24 mouse cellular contexts compared by ENCODE assay signal in the genomic region with DNA sequence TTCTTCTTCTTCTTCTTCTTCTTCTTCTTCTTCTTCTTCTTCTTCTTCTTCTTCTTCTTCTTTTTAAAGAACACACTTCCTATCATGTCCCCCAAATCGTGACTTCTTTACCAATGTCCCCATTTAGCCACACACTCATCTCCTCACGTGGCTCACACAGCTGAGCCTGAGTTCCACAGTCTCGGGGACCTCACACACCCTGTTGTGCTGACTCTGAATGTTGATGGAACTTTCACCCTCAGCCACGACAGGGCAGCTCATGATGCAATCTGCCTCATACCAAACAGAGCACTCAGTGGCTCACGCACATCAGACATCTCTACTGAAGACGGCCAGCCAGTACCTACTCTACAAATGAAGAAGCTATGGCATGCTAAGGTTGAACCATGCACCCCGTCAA.
DNase-seq lines count a peak whose midpoint lies in the region; ATAC-seq and TF ChIP-seq lines count a peak whose summit lies in the region.
"Had no signal": no experiment of that assay in that cellular context is flagged by ENCODE, and none has a peak within 500 bp of the region (broad histone marks: within the 10 kb centered on the region; RNA-seq: fewer than 3 reads in every experiment).

No protein-coding gene starts in this region.

- no peak for TF ChIP-seq POLR2A in CH12.LX (IDR thresholded peaks at IDR 0.05; ENCODE audit: low read depth, low read length)
- TF ChIP-seq POLR2A in lung, adult 2 months (IDR thresholded peaks at IDR 0.05; ENCODE audit: borderline replicate concordance, extremely low read depth, low read depth, low read length) = no peak

- peak; percentile 93 for ATAC-seq in liver, postnatal 0 days
- ATAC-seq: activated CD4-positive, CD25-positive, alpha-beta regulatory T cell, adult 4 months; CD4-positive, CD25-positive, alpha-beta regulatory T cell, adult 4 months; forebrain, embryonic 16.5 days; hindbrain, embryonic 16.5 days; Patski had no signal

- H3K9me3 ChIP-seq in CH12.LX (replicated peaks; ENCODE audit: low read length) = no peaks in the 10 kb centered on the region
- H3K9me3 ChIP-seq in liver, postnatal 0 days (ENCODE audit: low read length) = no peaks in the 10 kb centered on the region
- H3K9me3 ChIP-seq: embryonic facial prominence, embryonic 12.5 days; hindbrain, embryonic 12.5 days had no signal

- in situ Hi-C loops in CH12.LX (cut with MboI; ENCODE audit: low pct_ligation_motif_present, low pct_unique_long_range_greater_than_20kb, low sequenced_read_pairs) = loop anchor here (5.0 kb wide), 1 partner anchor 41 kb away; no protein-coding TSS in a partner anchor

- H3K4me1 ChIP-seq in CH12.LX (ENCODE audit: control insufficient read depth in 1 of 2, insufficient read depth in 2 of 2) = peaks cover 53 to 84% of the 10 kb centered on the region in 2 experiments
- peaks cover 3% of the 10 kb centered on the region; the same call in 1 of the 2 replicates for H3K4me1 ChIP-seq in liver, postnatal 0 days (ENCODE audit: insufficient read depth)
- no peaks in the 10 kb centered on the region; the same call in 1 of the 2 replicates for H3K4me1 ChIP-seq in lung, adult 2 months (ENCODE audit: control insufficient read depth, insufficient read depth, low read length)

- H3K4me2 ChIP-seq in CH12.LX (ENCODE audit: insufficient read depth, low read depth, poor library complexity, severe bottlenecking) = no peak overlapping the region
- no peak overlapping the region for H3K4me2 ChIP-seq in liver, postnatal 0 days (ENCODE audit: low read depth, low read length)
- H3K4me2 ChIP-seq: embryonic facial prominence, embryonic 12.5 days; hindbrain, embryonic 12.5 days had no signal

- H3K9ac ChIP-seq in CH12.LX (ENCODE audit: insufficient read depth, low read depth) = no peak overlapping the region
- H3K9ac ChIP-seq in liver, postnatal 0 days (replicated peaks) = no peak overlapping the region
- H3K9ac ChIP-seq: embryonic facial prominence, embryonic 12.5 days; hindbrain, embryonic 12.5 days had no signal

- WGBS in liver, postnatal 0 days (ENCODE audit: insufficient replicate concordance) = 41% methylated on average over 7 of the region's 7 CpGs
- WGBS in lung, adult 2 months = 67% methylated on average over 7 of the region's 7 CpGs

- no peaks in the 10 kb centered on the region for H3K27me3 ChIP-seq in CH12.LX (replicated peaks)
- H3K27me3 ChIP-seq in liver, postnatal 0 days (ENCODE audit: insufficient read depth, low read length) = no peaks in the 10 kb centered on the region
- H3K27me3 ChIP-seq: hindbrain, embryonic 12.5 days; Patski had no signal

- no peak overlapping the region for H3K4me3 ChIP-seq in CH12.LX (replicated peaks in 1 of 3; ENCODE audit: low read depth in 2 of 3, low read length in 2 of 3, poor library complexity in 1 of 3)
- H3K4me3 ChIP-seq in liver, postnatal 0 days (ENCODE audit: low read depth, low read length) = no peak overlapping the region
- no peak overlapping the region for H3K4me3 ChIP-seq in lung, adult 2 months (replicated peaks; ENCODE audit: extremely low read depth, low read depth, low read length)
- H3K4me3 ChIP-seq: embryonic facial prominence, embryonic 12.5 days; hindbrain, embryonic 12.5 days had no signal

- TF ChIP-seq EP300 in CH12.LX (IDR thresholded peaks at IDR 0.05; ENCODE audit: low read length) = no peak
- TF ChIP-seq EP300 in liver, postnatal 0 days (IDR thresholded peaks at IDR 0.05; ENCODE audit: low read depth) = no peak

- dilution Hi-C loops in CH12.LX (cut with MboI; ENCODE audit: extremely low pct_ligation_motif_present, extremely low pct_unique_long_range_greater_than_20kb, low sequenced_read_pairs) = no loop called here

- DNase-seq in gastrocnemius, adult 18-20 months (ENCODE audit: low spot score) = peak; percentile 18
- no peak for DNase-seq in gastrocnemius, postnatal 4 days (ENCODE audit: low spot score in 2 of 2)
- peak; percentile 53 for DNase-seq in layer of hippocampus, adult 9-11 months
- DNase-seq in layer of hippocampus, adult 9-10 months (ENCODE audit: low spot score) = no peak
- no peak for DNase-seq in CH12.LX (ENCODE audit: extremely low read depth)
- peak; percentile 46 for DNase-seq in liver, postnatal 0 days
- no peak for DNase-seq in left cerebral cortex, adult 9 months (ENCODE audit: low spot score in 2 of 2)
- no peak for DNase-seq in lung, adult 2 months
- DNase-seq: adrenal gland, adult 2 months; adrenal gland, postnatal 25 days; B cell, adult 2 months; cerebellum, adult 11-12 months; cerebellum, adult 9-10 months; cerebellum, postnatal 25 days; gastrocnemius, postnatal 14 days; heart, postnatal 10 days; heart, postnatal 4 days had no signal

- no peak for TF ChIP-seq RAD21 in CH12.LX (IDR thresholded peaks at IDR 0.05; ENCODE audit: low read depth, low read length)

- TF ChIP-seq CTCF in CH12.LX (conservative IDR thresholded peaks at IDR 0.05 in 1 of 2, IDR thresholded peaks at IDR 0.05 in 1 of 2; ENCODE audit: low read depth in 2 of 2, low read length in 2 of 2) = no peak
- no peak for TF ChIP-seq CTCF in liver, postnatal 0 days (IDR thresholded peaks at IDR 0.05; ENCODE audit: low read depth)
- no peak for TF ChIP-seq CTCF in lung, adult 2 months (IDR thresholded peaks at IDR 0.05; ENCODE audit: insufficient read depth, low read length)

- H3K36me3 ChIP-seq in CH12.LX (replicated peaks in 1 of 2; ENCODE audit: control insufficient read depth in 1 of 2, insufficient read depth in 1 of 2, low read length in 1 of 2) = peaks cover 0 to 41% of the 10 kb centered on the region in 2 experiments
- no peaks in the 10 kb centered on the region for H3K36me3 ChIP-seq in liver, postnatal 0 days (replicated peaks; ENCODE audit: insufficient read depth, low read length)
- H3K36me3 ChIP-seq: embryonic facial prominence, embryonic 12.5 days; hindbrain, embryonic 12.5 days had no signal

- no peaks in the 10 kb centered on the region for H3K79me2 ChIP-seq in CH12.LX (replicated peaks; ENCODE audit: control insufficient read depth, extremely low read depth, insufficient read depth, poor library complexity, severe bottlenecking)

- no peak overlapping the region; the same call in 1 of the 2 replicates for H3K27ac ChIP-seq in CH12.LX (ENCODE audit: insufficient read depth, low read depth)
- H3K27ac ChIP-seq in liver, postnatal 0 days (ENCODE audit: low read depth) = no peak overlapping the region
- H3K27ac ChIP-seq: embryonic facial prominence, embryonic 12.5 days; hindbrain, embryonic 12.5 days had no signal

TF ChIP-seq in CH12.LX, 34 proteins besides CTCF, POLR2A, EP300 and RAD21:
- TF ChIP-seq ELF1 (IDR thresholded peaks at IDR 0.05; ENCODE audit: low read depth, low read length) (no peak), MEF2A (IDR thresholded peaks at IDR 0.05; ENCODE audit: borderline replicate concordance, low read depth, low read length) (no peak), ZKSCAN1 (IDR thresholded peaks at IDR 0.05; ENCODE audit: borderline replicate concordance, low read depth, low read length) (no peak), MAX (IDR thresholded peaks at IDR 0.05; ENCODE audit: low read length) (no peak), CHD1 (IDR thresholded peaks at IDR 0.05; ENCODE audit: low read depth, low read length) (no peak), GABPA (IDR thresholded peaks at IDR 0.05; ENCODE audit: insufficient replicate concordance, low read depth, low read length) (no peak), ETS1 (conservative IDR thresholded peaks at IDR 0.05; ENCODE audit: low read depth, low read length) (peak; percentile 61; the same call in 1 of the 2 replicates), SMC3 (IDR thresholded peaks at IDR 0.05; ENCODE audit: low read depth, low read length) (no peak), ZNF384 (IDR thresholded peaks at IDR 0.05; ENCODE audit: low read depth, low read length) (no peak), BHLHE40 (IDR thresholded peaks at IDR 0.05; ENCODE audit: low read depth, low read length) (peak; percentile 68), IRF4 (IDR thresholded peaks at IDR 0.05; ENCODE audit: low read depth, low read length) (no peak), JUND (conservative IDR thresholded peaks at IDR 0.05; ENCODE audit: low read depth, low read length) (no peak)
TF ChIP-seq in CH12.LX: peak in this region for 2.

Comparison
In these comparisons a context has a peak if more than half of its experiments do, and no peak if none do; other contexts are left out.
1. DNase-seq: peak in gastrocnemius, adult 18-20 months (single experiment), layer of hippocampus, adult 9-11 months (single experiment) and liver, postnatal 0 days (single experiment); none in gastrocnemius, postnatal 4 days (0 of 2), layer of hippocampus, adult 9-10 months (single experiment), CH12.LX (single experiment), left cerebral cortex, adult 9 months (0 of 2) and lung, adult 2 months (single experiment).